9 mouse cellular contexts compared by ENCODE assay signal in the genomic region with DNA sequence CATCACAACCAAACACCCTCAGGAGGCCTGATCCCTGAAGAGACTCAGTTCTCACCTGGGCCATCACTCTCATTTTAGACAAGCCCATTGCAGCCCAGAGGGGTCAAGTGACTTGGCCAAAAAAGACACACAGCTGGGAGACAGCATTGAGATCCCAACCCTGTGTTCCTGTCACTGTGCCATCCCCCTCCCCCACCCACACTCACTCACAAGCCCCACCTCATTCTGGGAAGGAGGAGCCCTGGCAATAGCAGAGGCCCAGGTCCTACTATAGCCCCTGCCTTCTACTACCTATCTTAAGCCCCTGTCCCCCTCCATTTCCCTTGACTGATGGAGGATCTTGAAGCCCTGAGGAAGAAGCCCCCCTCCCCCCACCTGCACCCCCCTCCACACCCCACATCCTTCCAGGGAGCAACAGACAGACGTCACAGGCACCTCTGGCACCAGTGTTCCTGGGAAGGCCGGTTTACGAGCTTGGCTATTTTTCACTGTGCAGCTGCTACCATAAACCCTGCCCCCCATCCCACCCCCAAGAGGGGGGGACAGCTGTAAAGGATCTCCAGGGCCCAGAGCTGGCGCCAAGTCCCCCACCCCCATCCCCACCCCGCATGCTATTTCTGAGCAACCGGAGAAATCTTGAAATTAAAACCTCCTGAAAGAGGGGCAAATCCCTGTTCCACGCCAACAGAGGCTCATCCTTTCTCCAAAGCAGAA. TPM values are rescaled to one million over a fixed set of nuclear protein-coding genes. Genes with fewer than 3 reads are reported as not detected.
A peak's percentile ranks its signal among the peaks of the same experiment; 100 is the strongest.
DNase-seq lines count a peak whose midpoint lies in the region; ATAC-seq and TF ChIP-seq lines count a peak whose summit lies in the region.
"Had no signal": no experiment of that assay in that cellular context is flagged by ENCODE, and none has a peak within 500 bp of the region (broad histone marks: within the 10 kb centered on the region; RNA-seq: fewer than 3 reads in every experiment).

No protein-coding gene starts in this region.

- 50% methylated on average over 7 of the region's 7 CpGs for WGBS in heart, adult 2 months
- 17% methylated on average over 7 of the region's 7 CpGs for WGBS in embryonic facial prominence, embryonic 13.5 days
- WGBS in kidney, embryonic 15.5 days, result 20% methylated on average over 7 of the region's 7 CpGs
- WGBS in forebrain, embryonic 14.5 days, result 52% methylated on average over 7 of the region's 7 CpGs

- intact Hi-C loops in heart, postnatal 14 days (cut with DNase I), result no loop called here
- intact Hi-C loops in heart, adult 2 months (cut with DNase I), result no loop called here

- H3K27me3 ChIP-seq in heart, adult 2 months (ENCODE audit: control insufficient read depth, insufficient read depth, low read length), result no peaks in the 10 kb centered on the region
- no peaks in the 10 kb centered on the region for H3K27me3 ChIP-seq in embryonic facial prominence, embryonic 13.5 days
- no peaks in the 10 kb centered on the region for H3K27me3 ChIP-seq in kidney, embryonic 15.5 days
- H3K27me3 ChIP-seq in forebrain, embryonic 14.5 days (replicated peaks; ENCODE audit: control insufficient read depth, insufficient read depth, low read length), result no peaks in the 10 kb centered on the region
- H3K27me3 ChIP-seq: hindbrain, embryonic 15.5 days had no signal

- peak overlapping the region; percentile 11; the same call in 1 of the 2 replicates for H3K4me2 ChIP-seq in embryonic facial prominence, embryonic 13.5 days
- 0 out of 2 replicates have a peak overlapping the region, but pooled peaks have one; percentile 6 for H3K4me2 ChIP-seq in kidney, embryonic 15.5 days
- H3K4me2 ChIP-seq in forebrain, embryonic 14.5 days (ENCODE audit: low read length), result no peak overlapping the region
- H3K4me2 ChIP-seq: hindbrain, embryonic 15.5 days had no signal

- TF ChIP-seq POLR2A in heart, adult 2 months (IDR thresholded peaks at IDR 0.05; ENCODE audit: insufficient read depth, low read depth, low read length), result no peak

- peaks cover 1% of the 10 kb centered on the region; the same call in 1 of the 2 replicates for H3K4me1 ChIP-seq in heart, adult 2 months (ENCODE audit: control insufficient read depth, insufficient read depth, low read length)
- peaks cover 60% of the 10 kb centered on the region for H3K4me1 ChIP-seq in embryonic facial prominence, embryonic 13.5 days
- peaks cover 44% of the 10 kb centered on the region for H3K4me1 ChIP-seq in kidney, embryonic 15.5 days
- no peaks in the 10 kb centered on the region for H3K4me1 ChIP-seq in forebrain, embryonic 14.5 days (ENCODE audit: control insufficient read depth, insufficient read depth, low read length)
- H3K4me1 ChIP-seq: hindbrain, embryonic 15.5 days had no signal

- no peaks in the 10 kb centered on the region for H3K79me2 ChIP-seq in heart, adult 2 months (replicated peaks; ENCODE audit: control insufficient read depth, insufficient read depth, low read length)

- ATAC-seq in embryonic facial prominence, embryonic 13.5 days (ENCODE audit: insufficient number of reproducible peaks, insufficient read depth, low FRiP score, low TSS enrichment, low read depth), result peak; percentile 35; the same call in 1 of the 2 replicates
- peak; percentile 79 for ATAC-seq in kidney, embryonic 15.5 days (replicated peaks; ENCODE audit: low FRiP score)
- no peak for ATAC-seq in erythroblast, adult 5-6 weeks (replicated peaks; ENCODE audit: low FRiP score, poor library complexity, severe bottlenecking)
- ATAC-seq in forebrain, embryonic 14.5 days, result no peak

- DNase-seq in heart, postnatal 14 days, result peak; percentile 38 to 45
- no peak for DNase-seq in heart, adult 2 months
- DNase-seq in mesoderm, embryonic 11.5 days (ENCODE audit: low read depth, low spot score), result peak; percentile 61
- no peak for DNase-seq in forebrain, embryonic 14.5 days (ENCODE audit: low spot score)
- no peak for DNase-seq in cerebellum, postnatal 10 days

- no peak for TF ChIP-seq CTCF in heart, adult 2 months (IDR thresholded peaks at IDR 0.05)

- H3K4me3 ChIP-seq in heart, adult 2 months, result no peak overlapping the region
- no peak overlapping the region for H3K4me3 ChIP-seq in embryonic facial prominence, embryonic 13.5 days
- H3K4me3 ChIP-seq in kidney, embryonic 15.5 days (replicated peaks), result no peak overlapping the region
- no peak overlapping the region for H3K4me3 ChIP-seq in forebrain, embryonic 14.5 days (ENCODE audit: low read depth, low read length)
- H3K4me3 ChIP-seq: hindbrain, embryonic 15.5 days had no signal

- no peak overlapping the region for H3K9ac ChIP-seq in heart, adult 2 months (ENCODE audit: low read depth, low read length)
- no peak overlapping the region for H3K9ac ChIP-seq in embryonic facial prominence, embryonic 13.5 days
- no peak overlapping the region for H3K9ac ChIP-seq in kidney, embryonic 15.5 days
- H3K9ac ChIP-seq in forebrain, embryonic 14.5 days (ENCODE audit: low read length), result no peak overlapping the region
- H3K9ac ChIP-seq: hindbrain, embryonic 15.5 days had no signal

- no peaks in the 10 kb centered on the region for H3K36me3 ChIP-seq in heart, adult 2 months (ENCODE audit: control insufficient read depth, insufficient read depth, low read length)
- peaks cover 16% of the 10 kb centered on the region for H3K36me3 ChIP-seq in embryonic facial prominence, embryonic 13.5 days
- no peaks in the 10 kb centered on the region for H3K36me3 ChIP-seq in kidney, embryonic 15.5 days
- no peaks in the 10 kb centered on the region for H3K36me3 ChIP-seq in forebrain, embryonic 14.5 days (ENCODE audit: control insufficient read depth, insufficient read depth, low read length)
- H3K36me3 ChIP-seq: hindbrain, embryonic 15.5 days had no signal

- no peaks in the 10 kb centered on the region for H3K9me3 ChIP-seq in embryonic facial prominence, embryonic 13.5 days
- no peaks in the 10 kb centered on the region for H3K9me3 ChIP-seq in kidney, embryonic 15.5 days (replicated peaks)
- no peaks in the 10 kb centered on the region for H3K9me3 ChIP-seq in forebrain, embryonic 14.5 days (replicated peaks; ENCODE audit: control insufficient read depth, low read length)
- H3K9me3 ChIP-seq: hindbrain, embryonic 15.5 days had no signal

- TF ChIP-seq EP300 in heart, adult 2 months (IDR thresholded peaks at IDR 0.05; ENCODE audit: insufficient read depth, low read depth, low read length), result no peak

- H3K27ac ChIP-seq in heart, adult 2 months, result no peak overlapping the region
- peak overlapping the region; percentile 89 for H3K27ac ChIP-seq in embryonic facial prominence, embryonic 13.5 days
- peak overlapping the region; percentile 88 for H3K27ac ChIP-seq in kidney, embryonic 15.5 days
- H3K27ac ChIP-seq in forebrain, embryonic 14.5 days (ENCODE audit: low read depth, low read length), result no peak overlapping the region
- H3K27ac ChIP-seq: hindbrain, embryonic 15.5 days had no signal

RNA-seq across cellular contexts. Expression of a gene that starts 11.1 kb away (rescaled TPM):
- 10 to 100 TPM; 10.5 to 12.5 TPM for total RNA-seq in heart, postnatal 14 days (2021)
- 1 to 10 TPM; 3.6 to 5.8 TPM for total RNA-seq in heart, adult 2 months (2021)
- polyA plus RNA-seq in heart, adult 2 months (2012; rRNA removed), result 7.3 and 12.0 TPM in 2 replicates
- polyA plus RNA-seq in embryonic facial prominence, embryonic 13.5 days (2015; fragmentation: Nextera tagmentation; extraction: Ambion mirVana), result 109 and 141 TPM in 2 replicates
- polyA plus RNA-seq in kidney, embryonic 15.5 days (2015; fragmentation: Nextera tagmentation; extraction: Ambion mirVana), result 50.4 and 52.1 TPM in 2 replicates
- 2.7 TPM in 1 of 2 replicates, not detected in the other for total RNA-seq in erythroblast, adult 5-6 weeks (2015; ENCODE audit: low replicate concordance)
- 1.1 TPM in 1 of 2 replicates, not detected in the other for total RNA-seq in erythroblast, adult 5-6 weeks (2017; ENCODE audit: low replicate concordance)
- polyA plus RNA-seq in forebrain, embryonic 14.5 days (2014; fragmentation: Nextera tagmentation; extraction: Ambion mirVana), result 3.3 and 4.0 TPM in 2 replicates

RNA-seq across cellular contexts. Expression of a gene that starts 16.7 kb away (rescaled TPM):
- 100 to 1,000 TPM; 140 to 145 TPM for total RNA-seq in heart, postnatal 14 days (2021)
- total RNA-seq in heart, adult 2 months (2021), result 100 to 1,000 TPM; 176 to 202 TPM
- 168 and 212 TPM in 2 replicates for polyA plus RNA-seq in heart, adult 2 months (2012; rRNA removed)
- 101 and 106 TPM in 2 replicates for polyA plus RNA-seq in embryonic facial prominence, embryonic 13.5 days (2015; fragmentation: Nextera tagmentation; extraction: Ambion mirVana)
- polyA plus RNA-seq in kidney, embryonic 15.5 days (2015; fragmentation: Nextera tagmentation; extraction: Ambion mirVana), result 104 and 112 TPM in 2 replicates
- total RNA-seq in erythroblast, adult 5-6 weeks (2015; ENCODE audit: low replicate concordance), result 137 and 178 TPM in 2 replicates
- total RNA-seq in erythroblast, adult 5-6 weeks (2017; ENCODE audit: low replicate concordance), result 139 and 170 TPM in 2 replicates
- polyA plus RNA-seq in forebrain, embryonic 14.5 days (2014; fragmentation: Nextera tagmentation; extraction: Ambion mirVana), result 101 TPM in 2 replicates

RNA-seq across cellular contexts. Expression of a gene that starts 16.9 kb away (rescaled TPM):
- 10 to 100 TPM; 15.6 to 16.9 TPM for total RNA-seq in heart, postnatal 14 days (2021)
- total RNA-seq in heart, adult 2 months (2021), result 10 to 100 TPM; 12.2 to 14.4 TPM
- 10.2 and 13.6 TPM in 2 replicates for polyA plus RNA-seq in heart, adult 2 months (2012; rRNA removed)
- polyA plus RNA-seq in embryonic facial prominence, embryonic 13.5 days (2015; fragmentation: Nextera tagmentation; extraction: Ambion mirVana), result 63.6 and 65.7 TPM in 2 replicates
- polyA plus RNA-seq in kidney, embryonic 15.5 days (2015; fragmentation: Nextera tagmentation; extraction: Ambion mirVana), result 57.6 and 59.2 TPM in 2 replicates
- total RNA-seq in erythroblast, adult 5-6 weeks (2015; ENCODE audit: low replicate concordance), result 4.0 and 6.1 TPM in 2 replicates
- total RNA-seq in erythroblast, adult 5-6 weeks (2017; ENCODE audit: low replicate concordance), result 13.8 and 23.1 TPM in 2 replicates
- 27.3 and 38.8 TPM in 2 replicates for polyA plus RNA-seq in forebrain, embryonic 14.5 days (2014; fragmentation: Nextera tagmentation; extraction: Ambion mirVana)

RNA-seq across cellular contexts. Expression of a gene that starts 43.2 kb away (rescaled TPM):
- total RNA-seq in heart, postnatal 14 days (2021), result 1 to 10 TPM; 2.3 to 6.4 TPM
- 1 to 10 TPM; 3.4 to 4.5 TPM for total RNA-seq in heart, adult 2 months (2021)
- 5.7 and 14.1 TPM in 2 replicates for polyA plus RNA-seq in heart, adult 2 months (2012; rRNA removed)
- polyA plus RNA-seq in embryonic facial prominence, embryonic 13.5 days (2015; fragmentation: Nextera tagmentation; extraction: Ambion mirVana), result 2.2 and 2.3 TPM in 2 replicates
- 1.5 and 2.2 TPM in 2 replicates for polyA plus RNA-seq in kidney, embryonic 15.5 days (2015; fragmentation: Nextera tagmentation; extraction: Ambion mirVana)
- total RNA-seq in erythroblast, adult 5-6 weeks (2015; ENCODE audit: low replicate concordance), result 85.1 and 133 TPM in 2 replicates
- total RNA-seq in erythroblast, adult 5-6 weeks (2017; ENCODE audit: low replicate concordance), result 30.2 and 34.8 TPM in 2 replicates
- 1.8 and 1.9 TPM in 2 replicates for polyA plus RNA-seq in forebrain, embryonic 14.5 days (2014; fragmentation: Nextera tagmentation; extraction: Ambion mirVana)

RNA-seq across cellular contexts. Expression of a gene that starts 53.6 kb away (rescaled TPM):
- total RNA-seq in heart, postnatal 14 days (2021), result 1 to 10 TPM; 4.7 to 5.7 TPM
- total RNA-seq in heart, adult 2 months (2021), result 1 to 10 TPM; 8.7 to 9.3 TPM
- polyA plus RNA-seq in heart, adult 2 months (2012; rRNA removed), result 7.2 and 7.7 TPM in 2 replicates
- 6.2 and 6.6 TPM in 2 replicates for polyA plus RNA-seq in embryonic facial prominence, embryonic 13.5 days (2015; fragmentation: Nextera tagmentation; extraction: Ambion mirVana)
- 4.8 and 6.1 TPM in 2 replicates for polyA plus RNA-seq in kidney, embryonic 15.5 days (2015; fragmentation: Nextera tagmentation; extraction: Ambion mirVana)
- 1.3 TPM in 1 of 2 replicates, not detected in the other for total RNA-seq in erythroblast, adult 5-6 weeks (2015; ENCODE audit: low replicate concordance)
- 0.56 and 0.94 TPM in 2 replicates for total RNA-seq in erythroblast, adult 5-6 weeks (2017; ENCODE audit: low replicate concordance)
- 5.0 and 5.8 TPM in 2 replicates for polyA plus RNA-seq in forebrain, embryonic 14.5 days (2014; fragmentation: Nextera tagmentation; extraction: Ambion mirVana)

Comparison
In these comparisons a context has a peak if more than half of its experiments do, and no peak if none do; other contexts are left out.
1. DNase-seq: peak in heart, postnatal 14 days (2 of 2) and mesoderm, embryonic 11.5 days (single experiment); none in heart, adult 2 months (0 of 2), forebrain, embryonic 14.5 days (single experiment) and cerebellum, postnatal 10 days (0 of 2).
2. H3K27ac ChIP-seq: peak in embryonic facial prominence, embryonic 13.5 days (single experiment) and kidney, embryonic 15.5 days (single experiment); none in heart, adult 2 months (single experiment) and forebrain, embryonic 14.5 days (single experiment).
3. ATAC-seq: peak in embryonic facial prominence, embryonic 13.5 days (single experiment) and kidney, embryonic 15.5 days (single experiment); none in erythroblast, adult 5-6 weeks (single experiment) and forebrain, embryonic 14.5 days (single experiment).